Mouse (Mus musculus) intestine, embryonic 15.5 days (tissue): Measurements from ENCODE around the gene Rsph6a. TPM values are rescaled to one million over a fixed set of nuclear protein-coding genes. Genes with fewer than 3 reads are reported as not detected.

Source experiments
- ATAC-seq: fragments of 200-750 bp; cut with Nextera tagmentation; 2 replicates; pipeline ENCODE4 v1.8.0; 2017; ENCODE audit warnings: moderate TSS enrichment, moderate library complexity
- H3K27ac ChIP-seq: fragments of 300-500 bp; sonication (generic); 2 replicates; pipeline ENCODE4 v1.5.1; 2015; ENCODE audit warnings: mild to moderate bottlenecking, inconsistent platforms
- H3K27me3 ChIP-seq: fragments of 300-500 bp; sonication (generic); replicated peaks from 2 replicates; pipeline ENCODE4 v1.6.1; 2015; ENCODE audit warnings: inconsistent platforms
- H3K36me3 ChIP-seq: fragments of 300-500 bp; sonication (generic); 2 replicates; pipeline ENCODE4 v1.6.1; 2015; ENCODE audit warnings: inconsistent platforms
- H3K4me1 ChIP-seq: fragments of 300-500 bp; sonication (generic); replicated peaks from 2 replicates; pipeline ENCODE4 v1.6.1; 2015; ENCODE audit warnings: inconsistent platforms
- H3K4me2 ChIP-seq: fragments of 300-500 bp; sonication (generic); replicated peaks from 2 replicates; pipeline ENCODE4 v1.6.1; 2015; ENCODE audit warnings: mild to moderate bottlenecking, inconsistent platforms
- H3K4me3 ChIP-seq: fragments of 300-500 bp; sonication (generic); replicated peaks from 2 replicates; pipeline ENCODE4 v1.5.1; 2015; ENCODE audit warnings: inconsistent platforms
- H3K9ac ChIP-seq: fragments of 300-500 bp; sonication (generic); 2 replicates; pipeline ENCODE4 v1.6.1; 2015; ENCODE audit warnings: inconsistent platforms
- H3K9me3 ChIP-seq: fragments of 300-500 bp; sonication (generic); 2 replicates; pipeline ENCODE4 v1.6.1; 2016; ENCODE audit warnings: inconsistent platforms
- WGBS: fragments of 180-500 bp; shearing (Covaris S2); methylation state at CpG from one replicate; pipeline ENCODE4 v1.1.7; 2015; 5-methylcytosine and 5-hydroxymethylcytosine counted together
- polyA plus RNA-seq: library from polyadenylated mRNA; unstranded; fragments of >200 nt; fragmentation: Nextera tagmentation; extraction: Ambion mirVana; gene quantifications from 2 replicates; pipeline ENCODE4 v1.2.1, GENCODE M21; 2015

The Rsph6a gene
- polyA plus RNA-seq, 1 experiment from 2014 or later = not detected

DNA sequence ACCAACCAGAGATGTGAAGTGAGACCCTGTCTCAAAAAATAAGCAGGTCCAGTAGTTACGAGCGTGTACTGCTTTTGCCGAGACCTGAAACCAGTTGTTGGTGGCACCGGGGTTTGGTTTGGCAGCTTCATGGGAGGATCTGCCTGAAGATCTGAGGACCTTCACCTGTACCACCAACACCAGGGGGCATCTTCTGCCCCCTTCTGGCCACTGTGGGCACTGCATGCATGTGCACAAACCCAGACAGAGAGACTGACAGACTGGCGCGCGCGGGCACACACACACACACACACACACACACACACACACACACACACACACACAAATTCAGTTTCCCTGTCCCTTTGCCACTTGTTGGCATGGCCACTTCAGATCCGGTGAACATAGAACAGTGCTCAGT, 19.0 kb downstream of the Rsph6a start:
- WGBS = 73% methylated on average over 9 of the region's 9 CpGs
- no peak for ATAC-seq
- no peak overlapping the region for H3K27ac ChIP-seq

GRCm38 (mm10) chr7:19074494-19074893, 20.0 kb downstream of the Rsph6a start:
- H3K27me3 ChIP-seq = no peaks in the 10 kb centered on the region
- WGBS = 92% methylated on average over 6 of the region's 6 CpGs
- no peak for ATAC-seq
- peaks cover 11% of the 10 kb centered on the region; the same call in 1 of the 2 replicates for H3K36me3 ChIP-seq
- no peak overlapping the region for H3K4me3 ChIP-seq
- H3K9me3 ChIP-seq = no peaks in the 10 kb centered on the region
- H3K4me1 ChIP-seq = peaks cover 20% of the 10 kb centered on the region
- no peak overlapping the region for H3K9ac ChIP-seq
- no peak overlapping the region for H3K27ac ChIP-seq
- no peak overlapping the region for H3K4me2 ChIP-seq

More for the DNA sequence above, 19.0 kb downstream of the Rsph6a start:
- Histone ChIP-seq H3K36me3 (peaks cover 7% of the 10 kb centered on the region; the same call in 1 of the 2 replicates), H3K9ac (no peak overlapping the region), H3K27me3 (no peaks in the 10 kb centered on the region), H3K9me3 (no peaks in the 10 kb centered on the region), H3K4me2 (no peak overlapping the region), H3K4me3 (no peak overlapping the region), H3K4me1 (peaks cover 20% of the 10 kb centered on the region)

- Histone ChIP-seq H3K9me3 (no peaks in the 10 kb centered on the region), H3K27me3 (no peaks in the 10 kb centered on the region), H3K36me3 (peaks cover 14% of the 10 kb centered on the region), H3K4me3 (peak overlapping the region; percentile 91), H3K4me1 (peaks cover 20% of the 10 kb centered on the region), H3K4me2 (peak overlapping the region; percentile 78), H3K27ac (no peak overlapping the region), H3K9ac (peak overlapping the region; percentile 26; the same call in 1 of the 2 replicates)
- no peak for ATAC-seq
- 49% methylated on average over 5 of the region's 5 CpGs for WGBS
These were observed 20.7 kb downstream of the Rsph6a start for GRCm38 (mm10) chr7:19075231-19075630.

DNA sequence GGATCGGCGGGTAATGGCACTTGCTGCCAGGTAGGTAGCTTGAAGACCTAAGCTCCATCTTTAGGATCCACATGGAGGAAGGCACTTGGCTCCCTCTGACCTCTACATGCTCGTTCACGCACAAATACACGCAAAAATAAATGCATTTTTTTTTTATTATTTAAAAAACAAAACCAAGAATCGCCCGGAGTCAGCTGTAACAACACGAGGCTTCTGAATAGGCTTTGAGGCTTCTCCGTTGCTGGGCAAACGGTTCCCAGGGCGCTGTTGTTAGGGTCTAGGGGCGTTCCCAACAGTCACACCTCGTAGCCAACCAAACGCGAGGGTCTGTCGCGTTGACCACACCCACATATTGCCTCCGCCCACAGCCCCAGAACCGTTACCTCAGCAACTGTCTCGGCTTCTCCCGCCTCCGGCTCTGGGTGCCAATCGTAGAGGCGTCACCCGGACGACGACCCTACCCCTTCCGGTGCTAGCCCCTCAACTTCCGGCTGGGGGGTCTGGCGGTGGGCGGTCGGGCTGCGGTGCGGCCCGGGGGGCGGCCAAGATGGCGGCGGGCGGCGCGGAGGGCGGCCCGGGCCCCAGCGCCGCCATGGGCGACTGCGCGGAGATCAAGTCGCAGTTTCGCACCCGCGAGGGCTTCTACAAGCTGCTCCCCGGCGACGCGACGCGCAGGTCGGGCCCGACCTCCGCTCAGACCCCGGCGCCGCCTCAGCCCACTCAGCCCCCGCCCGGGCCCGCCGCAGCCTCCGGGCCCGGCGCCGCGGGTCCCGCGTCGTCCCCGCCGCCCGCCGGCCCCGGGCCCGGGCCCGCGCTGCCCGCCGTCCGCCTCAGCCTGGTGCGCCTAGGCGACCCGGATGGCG, 21.5 kb downstream of the Rsph6a start, which contains the start of gene Dmwd:
Gene Dmwd, plus strand, starts transcription at position 505 of the 863 bp plus-strand sequence.
- 1% methylated on average over 66 of the region's 91 CpGs for WGBS
- peak; percentile 98 for ATAC-seq

GRCm38 (mm10) chr7:19076586-19076991, 22.1 kb downstream of the Rsph6a start:
- Histone ChIP-seq H3K9me3 (no peaks in the 10 kb centered on the region), H3K27ac (peak overlapping the region; percentile 78), H3K4me3 (peak overlapping the region; percentile 91), H3K4me2 (peak overlapping the region; percentile 78), H3K36me3 (peaks cover 26% of the 10 kb centered on the region), H3K9ac (peak overlapping the region; percentile 97), H3K4me1 (peaks cover 20% of the 10 kb centered on the region), H3K27me3 (no peaks in the 10 kb centered on the region)
- 1% methylated on average over 22 of the region's 22 CpGs for WGBS
- no peak for ATAC-seq

More for the DNA sequence above, 21.5 kb downstream of the Rsph6a start, which contains the start of gene Dmwd:
- Histone ChIP-seq H3K4me3 (peak within 1 kb of the TSS; percentile 91), H3K27ac (peak within 1 kb of the TSS; percentile 78), H3K9me3 (no peaks in the 10 kb centered on the region), H3K4me1 (peaks cover 20% of the 10 kb centered on the region), H3K4me2 (peak within 1 kb of the TSS; percentile 78), H3K9ac (peak within 1 kb of the TSS; percentile 97), H3K36me3 (peaks cover 20% of the 10 kb centered on the region), H3K27me3 (no peaks in the 10 kb centered on the region)

- H3K4me2 ChIP-seq = peak overlapping the region; percentile 78
- H3K27ac ChIP-seq = no peak overlapping the region
- H3K4me1 ChIP-seq = peaks cover 30% of the 10 kb centered on the region
- ATAC-seq = no peak
- no peaks in the 10 kb centered on the region for H3K27me3 ChIP-seq
- peaks cover 32% of the 10 kb centered on the region for H3K36me3 ChIP-seq
- H3K9ac ChIP-seq = peak overlapping the region; percentile 97; the same call in 1 of the 2 replicates
- H3K4me3 ChIP-seq = 0 out of 2 replicates have a peak overlapping the region, but pooled peaks have one; percentile 91
- no peaks in the 10 kb centered on the region for H3K9me3 ChIP-seq
- WGBS = 69% methylated on average over 14 of the region's 14 CpGs
These were observed 23.3 kb downstream of the Rsph6a start for GRCm38 (mm10) chr7:19077761-19078160.

DNA sequence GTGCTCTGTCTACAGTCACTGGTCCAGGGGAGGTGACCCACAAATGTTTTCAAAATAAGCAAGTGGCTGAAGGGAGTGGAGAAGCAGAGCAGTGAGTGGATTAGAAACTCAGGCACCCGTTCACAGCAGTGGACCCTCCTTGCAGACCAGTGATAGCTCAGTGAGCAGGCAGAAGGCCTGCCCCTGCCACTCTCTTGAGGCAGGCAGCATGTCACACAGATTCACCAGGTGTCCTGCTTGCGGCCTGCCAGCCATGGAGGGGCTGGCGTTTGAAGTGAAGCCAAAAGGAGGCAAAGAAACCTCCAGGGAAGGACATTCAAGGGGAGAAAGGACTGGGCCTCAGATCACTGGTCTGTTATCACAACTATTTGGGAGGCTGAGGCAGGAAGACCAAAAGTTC, 24.2 kb downstream of the Rsph6a start:
- H3K27me3 ChIP-seq = no peaks in the 10 kb centered on the region
- WGBS = 83% methylated on average over 3 of the region's 3 CpGs
- no peak overlapping the region for H3K4me2 ChIP-seq
- peaks cover 32% of the 10 kb centered on the region for H3K36me3 ChIP-seq
- peaks cover 40% of the 10 kb centered on the region for H3K4me1 ChIP-seq
- ATAC-seq = no peak
- H3K9me3 ChIP-seq = no peaks in the 10 kb centered on the region
- no peak overlapping the region for H3K27ac ChIP-seq
- H3K9ac ChIP-seq = no peak overlapping the region
- no peak overlapping the region for H3K4me3 ChIP-seq

- H3K4me1 ChIP-seq = peaks cover 53% of the 10 kb centered on the region
- no peak overlapping the region for H3K4me2 ChIP-seq
These were observed 26.0 kb downstream of the Rsph6a start for GRCm38 (mm10) chr7:19080451-19080950.

DNA sequence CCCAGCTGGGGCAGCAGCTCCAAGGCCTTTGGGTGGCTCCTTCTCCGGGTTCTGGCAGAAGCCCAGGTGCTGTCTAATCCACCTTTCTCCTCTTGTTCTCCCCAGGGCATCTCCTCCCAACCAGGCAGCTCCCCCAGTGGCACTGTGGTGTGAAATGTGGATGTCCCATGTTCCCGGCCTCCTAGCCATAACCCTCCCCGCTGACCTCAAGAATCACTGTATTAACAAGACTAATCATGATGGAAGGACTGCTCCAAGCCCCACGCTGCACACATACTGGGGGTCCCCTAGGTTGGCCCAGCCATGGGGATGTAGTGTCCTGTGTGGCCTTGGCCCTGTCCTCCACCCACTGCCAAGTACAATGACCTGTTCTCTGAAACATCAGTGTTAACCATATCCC, 27.7 kb downstream of the Rsph6a start:
- no peaks in the 10 kb centered on the region for H3K27me3 ChIP-seq
- H3K4me3 ChIP-seq = no peak overlapping the region
- peaks cover 32% of the 10 kb centered on the region for H3K36me3 ChIP-seq
- H3K9me3 ChIP-seq = no peaks in the 10 kb centered on the region
- ATAC-seq = no peak
- no peak overlapping the region for H3K9ac ChIP-seq
- peaks cover 60% of the 10 kb centered on the region for H3K4me1 ChIP-seq
- peak overlapping the region; percentile 1; the same call in 1 of the 2 replicates for H3K27ac ChIP-seq
- WGBS = 90% methylated on average over 4 of the region's 4 CpGs
- H3K4me2 ChIP-seq = no peak overlapping the region

More at GRCm38 (mm10) chr7:19080451-19080950, 26.0 kb downstream of the Rsph6a start:
- Histone ChIP-seq H3K4me3 (no peak overlapping the region), H3K36me3 (peaks cover 32% of the 10 kb centered on the region), H3K27me3 (no peaks in the 10 kb centered on the region), H3K9ac (no peak overlapping the region), H3K27ac (no peak overlapping the region), H3K9me3 (no peaks in the 10 kb centered on the region)
- WGBS = 88% methylated on average over 19 of the region's 19 CpGs
- no peak for ATAC-seq

- Histone ChIP-seq H3K4me1 (peaks cover 51% of the 10 kb centered on the region), H3K9ac (no peak overlapping the region), H3K4me3 (no peak overlapping the region), H3K36me3 (peaks cover 29% of the 10 kb centered on the region), H3K27me3 (no peaks in the 10 kb centered on the region), H3K27ac (0 out of 2 replicates have a peak overlapping the region, but pooled peaks have one; percentile 1), H3K4me2 (peak overlapping the region; percentile 46; the same call in 1 of the 2 replicates), H3K9me3 (no peaks in the 10 kb centered on the region)
- ATAC-seq = no peak
- 56% methylated on average over 6 of the region's 6 CpGs for WGBS
These were observed 28.6 kb downstream of the Rsph6a start for GRCm38 (mm10) chr7:19083096-19083495.

DNA sequence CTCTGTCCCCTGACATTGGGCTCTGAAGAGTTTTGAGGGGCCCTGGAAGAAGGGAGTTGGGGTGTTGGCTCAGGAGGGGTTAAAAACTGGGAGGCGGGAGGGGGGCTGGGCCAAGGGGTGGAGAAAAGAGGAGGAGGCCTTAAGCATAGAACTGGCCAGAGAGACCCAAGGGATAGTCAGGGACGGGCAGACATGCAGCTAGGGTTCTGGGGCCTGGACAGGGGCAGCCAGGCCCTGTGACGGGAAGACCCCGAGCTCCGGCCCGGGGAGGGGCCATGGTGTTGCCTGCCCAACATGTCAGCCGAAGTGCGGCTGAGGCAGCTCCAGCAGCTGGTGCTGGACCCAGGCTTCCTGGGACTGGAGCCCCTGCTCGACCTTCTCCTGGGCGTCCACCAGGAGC, 29.2 kb downstream of the Rsph6a start, which contains the start of gene Dmpk:
Gene Dmpk, plus strand, starts transcription at position 149 of the 400 bp plus-strand sequence.
- Histone ChIP-seq H3K9ac (peak within 1 kb of the TSS; percentile 27), H3K36me3 (peaks cover 23% of the 10 kb centered on the region), H3K27me3 (no peaks in the 10 kb centered on the region), H3K9me3 (no peaks in the 10 kb centered on the region), H3K27ac (peak within 1 kb of the TSS; percentile 15), H3K4me1 (peaks cover 50% of the 10 kb centered on the region), H3K4me2 (peak within 1 kb of the TSS; percentile 46), H3K4me3 (peak within 1 kb of the TSS; percentile 27)
- peak; percentile 51 for ATAC-seq
- WGBS = 36% methylated on average over 10 of the region's 10 CpGs

- Histone ChIP-seq H3K36me3 (peaks cover 21% of the 10 kb centered on the region), H3K4me3 (peak overlapping the region; percentile 27), H3K9me3 (no peaks in the 10 kb centered on the region), H3K9ac (peak overlapping the region; percentile 27), H3K27ac (peak overlapping the region; percentile 15), H3K27me3 (no peaks in the 10 kb centered on the region), H3K4me2 (peak overlapping the region; percentile 46), H3K4me1 (peaks cover 50% of the 10 kb centered on the region)
- 51% methylated on average over 6 of the region's 6 CpGs for WGBS
- ATAC-seq = peak; percentile 20
These were observed 29.8 kb downstream of the Rsph6a start for GRCm38 (mm10) chr7:19084277-19084771.
